ENCODE assay signal across 8 mouse cellular contexts in the genomic region with DNA sequence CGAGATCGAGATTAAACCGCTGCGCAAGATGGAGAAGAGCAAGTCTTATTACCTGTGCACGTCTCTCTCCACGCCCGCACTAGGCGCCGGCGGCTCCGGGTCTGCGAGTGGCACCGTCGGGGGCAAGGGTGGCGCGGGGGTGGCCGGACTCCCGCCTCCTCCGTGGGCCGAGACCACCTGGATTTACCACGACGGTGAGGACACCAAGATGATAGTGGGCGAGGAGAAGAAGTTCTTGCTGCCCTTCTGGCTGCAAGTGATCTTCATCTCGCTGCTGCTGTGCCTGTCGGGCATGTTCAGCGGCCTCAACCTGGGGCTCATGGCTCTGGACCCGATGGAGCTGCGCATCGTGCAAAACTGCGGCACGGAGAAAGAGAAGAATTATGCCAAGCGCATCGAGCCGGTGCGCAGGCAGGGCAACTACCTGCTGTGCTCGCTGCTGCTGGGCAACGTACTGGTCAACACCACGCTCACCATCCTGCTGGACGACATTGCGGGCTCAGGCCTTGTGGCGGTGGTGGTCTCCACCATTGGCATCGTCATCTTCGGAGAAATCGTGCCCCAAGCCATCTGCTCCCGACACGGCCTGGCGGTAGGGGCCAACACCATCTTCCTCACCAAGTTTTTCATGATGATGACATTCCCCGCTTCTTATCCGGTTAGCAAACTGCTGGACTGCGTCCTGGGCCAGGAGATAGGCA. TPM values are rescaled to one million over a fixed set of nuclear protein-coding genes. Genes with fewer than 3 reads are reported as not detected.
A peak's percentile ranks its signal among the peaks of the same experiment; 100 is the strongest.
DNase-seq lines count a peak whose midpoint lies in the region; ATAC-seq and TF ChIP-seq lines count a peak whose summit lies in the region.

No protein-coding gene starts in this region.

- peak overlapping the region; percentile 96 for H3K4me2 ChIP-seq in embryonic facial prominence, embryonic 12.5 days (replicated peaks)
- peak overlapping the region; percentile 81 for H3K4me2 ChIP-seq in heart, postnatal 0 days (ENCODE audit: low read depth, low read length)
- H3K4me2 ChIP-seq in lung, embryonic 15.5 days: peak overlapping the region; percentile 97

- H3K9ac ChIP-seq in embryonic facial prominence, embryonic 12.5 days: peak overlapping the region; percentile 71
- H3K9ac ChIP-seq in heart, postnatal 0 days (replicated peaks; ENCODE audit: low read depth, low read length): peak overlapping the region; percentile 75
- H3K9ac ChIP-seq in lung, embryonic 15.5 days: peak overlapping the region; percentile 67

- H3K4me1 ChIP-seq in embryonic facial prominence, embryonic 12.5 days: peaks cover 12% of the 10 kb centered on the region
- H3K4me1 ChIP-seq in heart, postnatal 0 days (ENCODE audit: control insufficient read depth, insufficient read depth): peaks cover 19% of the 10 kb centered on the region
- peaks cover 18% of the 10 kb centered on the region for H3K4me1 ChIP-seq in lung, embryonic 15.5 days

- TF ChIP-seq EP300 in heart, postnatal 0 days (IDR thresholded peaks at IDR 0.05; ENCODE audit: low read depth): no peak

- under 1% methylated on average over 50 of the region's 50 CpGs for WGBS in embryonic facial prominence, embryonic 12.5 days
- under 1% methylated on average over 46 of the region's 50 CpGs for WGBS in heart, postnatal 0 days
- WGBS in lung, embryonic 15.5 days: under 1% methylated on average over 50 of the region's 50 CpGs

- DNase-seq in adrenal gland, adult (ENCODE audit: inconsistent age in 2 of 2, low spot score in 1 of 2): peak; percentile 60 to 81
- no peak for DNase-seq in heart, postnatal 0 days (ENCODE audit: low spot score)
- peak; percentile 36 to 44 for DNase-seq in layer of hippocampus, adult 18-20 months (ENCODE audit: low spot score in 2 of 2)
- DNase-seq in retina, postnatal 1 day: peak; percentile 46
- no peak for DNase-seq in adipocyte (ENCODE audit: low spot score)

- no peaks in the 10 kb centered on the region for H3K36me3 ChIP-seq in C2C12 (ENCODE audit: control insufficient read depth, insufficient read depth)
- H3K36me3 ChIP-seq in embryonic facial prominence, embryonic 12.5 days: no peaks in the 10 kb centered on the region
- no peaks in the 10 kb centered on the region for H3K36me3 ChIP-seq in heart, postnatal 0 days (replicated peaks; ENCODE audit: control insufficient read depth, insufficient read depth, low read length)
- H3K36me3 ChIP-seq in lung, embryonic 15.5 days: no peaks in the 10 kb centered on the region

- peaks cover 7% of the 10 kb centered on the region for H3K79me2 ChIP-seq in C2C12 (ENCODE audit: control insufficient read depth, insufficient read depth)

- no peak for TF ChIP-seq CTCF in C2C12 (IDR thresholded peaks at IDR 0.05; ENCODE audit: control insufficient read depth, insufficient read depth, insufficient read length)
- TF ChIP-seq CTCF in heart, postnatal 0 days (IDR thresholded peaks at IDR 0.05; ENCODE audit: low read depth): no peak

- H3K4me3 ChIP-seq in C2C12 (ENCODE audit: insufficient read depth, poor library complexity, severe bottlenecking): peak overlapping the region; percentile 84
- H3K4me3 ChIP-seq in embryonic facial prominence, embryonic 12.5 days: peak overlapping the region; percentile 79
- H3K4me3 ChIP-seq in heart, postnatal 0 days (ENCODE audit: low read depth, low read length): peak overlapping the region; percentile 96
- H3K4me3 ChIP-seq in lung, embryonic 15.5 days: peak overlapping the region; percentile 88

- no peak overlapping the region for H3K27ac ChIP-seq in embryonic facial prominence, embryonic 12.5 days
- H3K27ac ChIP-seq in heart, postnatal 0 days (ENCODE audit: low read depth): no peak overlapping the region
- no peak overlapping the region for H3K27ac ChIP-seq in lung, embryonic 15.5 days

- no peaks in the 10 kb centered on the region for H3K79me3 ChIP-seq in C2C12 (ENCODE audit: low read depth)

- H3ac ChIP-seq in C2C12 (ENCODE audit: control insufficient read depth, insufficient read length, low read depth): peak overlapping the region; percentile 87

- ATAC-seq in embryonic facial prominence, embryonic 12.5 days (ENCODE audit: insufficient number of reproducible peaks, insufficient read depth, low FRiP score, low TSS enrichment): no peak
- ATAC-seq in heart, postnatal 0 days (ENCODE audit: insufficient read depth, low read depth): no peak
- no peak for ATAC-seq in lung, embryonic 15.5 days (ENCODE audit: borderline replicate concordance, extremely low read depth, low FRiP score, low TSS enrichment)

- H3K9me3 ChIP-seq in embryonic facial prominence, embryonic 12.5 days: no peaks in the 10 kb centered on the region
- no peaks in the 10 kb centered on the region for H3K9me3 ChIP-seq in heart, postnatal 0 days (replicated peaks; ENCODE audit: control insufficient read depth, low read length)
- H3K9me3 ChIP-seq in lung, embryonic 15.5 days: no peaks in the 10 kb centered on the region

- H3K27me3 ChIP-seq in C2C12 (ENCODE audit: control insufficient read depth, insufficient read depth, insufficient read length): no peaks in the 10 kb centered on the region
- peaks cover 16% of the 10 kb centered on the region for H3K27me3 ChIP-seq in embryonic facial prominence, embryonic 12.5 days
- H3K27me3 ChIP-seq in heart, postnatal 0 days (ENCODE audit: control insufficient read depth, insufficient read depth, low read length): peaks cover 8% of the 10 kb centered on the region
- peaks cover 33% of the 10 kb centered on the region for H3K27me3 ChIP-seq in lung, embryonic 15.5 days

TF ChIP-seq in C2C12, 6 proteins besides CTCF, POLR2A, EP300 and RAD21:
- TF ChIP-seq MYOD1 (IDR thresholded peaks at IDR 0.05; ENCODE audit: control insufficient read depth, insufficient read length, low read depth) (no peak), USF1 (IDR thresholded peaks at IDR 0.05; ENCODE audit: low read depth) (no peak), FOSL1 (IDR thresholded peaks at IDR 0.05; ENCODE audit: insufficient read depth, low read length, poor library complexity, severe bottlenecking) (no peak), MAX (IDR thresholded peaks at IDR 0.05) (no peak)

RNA-seq across cellular contexts. Expression of a gene that starts 1.0 kb away (rescaled TPM):
- polyA plus RNA-seq in C2C12 (2012; fragmentation: generic; extraction: Trizol): 4.1 TPM
- polyA plus RNA-seq in embryonic facial prominence, embryonic 12.5 days (2016; fragmentation: Nextera tagmentation; extraction: Ambion mirVana): 4.9 and 5.4 TPM in 2 replicates
- 11.0 and 15.0 TPM in 2 replicates for total RNA-seq in heart, postnatal 0 days (2014; rRNA removed; ENCODE audit: low replicate concordance)
- polyA plus RNA-seq in heart, postnatal 0 days (2015; fragmentation: Nextera tagmentation; extraction: Ambion mirVana): 1.8 and 2.1 TPM in 2 replicates
- total RNA-seq in layer of hippocampus, adult 18-20 months (2021): 10 to 100 TPM; 39.4 to 41.1 TPM
- 3.3 and 3.5 TPM in 2 replicates for polyA plus RNA-seq in lung, embryonic 15.5 days (2015; fragmentation: Nextera tagmentation; extraction: Ambion mirVana)

RNA-seq across cellular contexts. Expression of a gene that starts 55.2 kb away (rescaled TPM):
- polyA plus RNA-seq in C2C12 (2012; fragmentation: generic; extraction: Trizol): 0.74 TPM
- 28.5 and 30.4 TPM in 2 replicates for polyA plus RNA-seq in embryonic facial prominence, embryonic 12.5 days (2016; fragmentation: Nextera tagmentation; extraction: Ambion mirVana)
- total RNA-seq in heart, postnatal 0 days (2014; rRNA removed; ENCODE audit: low replicate concordance): 24.1 and 33.7 TPM in 2 replicates
- polyA plus RNA-seq in heart, postnatal 0 days (2015; fragmentation: Nextera tagmentation; extraction: Ambion mirVana): 54.4 and 61.7 TPM in 2 replicates
- total RNA-seq in layer of hippocampus, adult 18-20 months (2021): 10 to 100 TPM; 25.7 to 28.1 TPM
- 29.1 and 30.4 TPM in 2 replicates for polyA plus RNA-seq in lung, embryonic 15.5 days (2015; fragmentation: Nextera tagmentation; extraction: Ambion mirVana)

Comparison
In these comparisons a context has a peak if more than half of its experiments do, and no peak if none do; other contexts are left out.
1. DNase-seq: peak in adrenal gland, adult (2 of 2), layer of hippocampus, adult 18-20 months (2 of 2) and retina, postnatal 1 day (single experiment); none in heart, postnatal 0 days (single experiment) and adipocyte (single experiment).
2. RNA of a gene that starts 55.2 kb away (polyA plus RNA-seq): 54.4 to 61.7 TPM in heart, postnatal 0 days, 29.1 to 30.4 TPM in lung, embryonic 15.5 days and 28.5 to 30.4 TPM in embryonic facial prominence, embryonic 12.5 days; 0.74 TPM in C2C12 (single experiment); every median in the first group is over 10 times any median in the second.
3. Peak in every context shown above with its lines, with median percentiles within 50 percentile points of each other: H3K4me3 ChIP-seq, H3K4me2 ChIP-seq and H3K9ac ChIP-seq.